Mouse (Mus musculus): Measurements from ENCODE around the gene Qdpr.

The Qdpr gene

GRCm38 (mm10) chr5:45449831-45450716, at the start of gene Qdpr:
Gene Qdpr, minus strand, starts transcription at chr5:45450236.
- in situ Hi-C loops (cut with MboI, MseI) = loop anchor here (5.0 kb wide), 1 partner anchor 42 kb away; the partner anchor contains the start of gene Lap3 (in 2 of the 2)

- in situ Hi-C loops (cut with MboI, MseI) = no loop called here
Measured at GRCm38 (mm10) chr5:45497564-45497963, 47.5 kb upstream of the Qdpr start.

- in situ Hi-C loops (cut with MboI, MseI) = no loop called here
Measured at GRCm38 (mm10) chr5:45496930-45497550, 47.0 kb upstream of the Qdpr start.

GRCm38 (mm10) chr5:45496479-45496878, 46.4 kb upstream of the Qdpr start:
- in situ Hi-C loops (cut with MboI, MseI) = no loop called here

- in situ Hi-C loops (cut with MboI, MseI) = no loop called here
Measured at GRCm38 (mm10) chr5:45496042-45496441, 46.0 kb upstream of the Qdpr start.

- in situ Hi-C loops (cut with MboI, MseI) = no loop called here
Measured at GRCm38 (mm10) chr5:45495429-45495975, 45.5 kb upstream of the Qdpr start.

- in situ Hi-C loops (cut with MboI, MseI) = loop anchor here (5.0 kb wide), 1 partner anchor 47 kb away; no protein-coding TSS in a partner anchor
Measured at GRCm38 (mm10) chr5:45494093-45494755, 44.2 kb upstream of the Qdpr start.

- in situ Hi-C loops (cut with MboI, MseI) = loop anchor here (5.0 kb wide), 1 partner anchor 46 kb away; no protein-coding TSS in a partner anchor
Measured at GRCm38 (mm10) chr5:45493191-45494092, 43.4 kb upstream of the Qdpr start, which contains the start of gene Lap3. Gene Lap3, plus strand, starts transcription at chr5:45493374.

- in situ Hi-C loops (cut with MboI, MseI) = loop anchor here (5.0 kb wide), 1 partner anchor 44 kb away; no protein-coding TSS in a partner anchor
Measured at GRCm38 (mm10) chr5:45491776-45492175, 41.7 kb upstream of the Qdpr start.

GRCm38 (mm10) chr5:45483654-45484053, 33.6 kb upstream of the Qdpr start:
- in situ Hi-C loops (cut with MboI, MseI) = no loop called here

GRCm38 (mm10) chr5:45482607-45483006, 32.6 kb upstream of the Qdpr start:
- in situ Hi-C loops (cut with MboI, MseI) = no loop called here

GRCm38 (mm10) chr5:45481125-45481524, 31.1 kb upstream of the Qdpr start:
- in situ Hi-C loops (cut with MboI, MseI) = no loop called here

GRCm38 (mm10) chr5:45480066-45480465, 30.0 kb upstream of the Qdpr start:
- in situ Hi-C loops (cut with MboI, MseI) = no loop called here

GRCm38 (mm10) chr5:45477601-45478000, 27.6 kb upstream of the Qdpr start:
- in situ Hi-C loops (cut with MboI, MseI) = loop anchor here in 1 of 2 experiments (10.0 kb wide), 1 partner anchor 187 kb away; the partner anchor contains the start of gene Ncapg

GRCm38 (mm10) chr5:45476288-45476687, 26.3 kb upstream of the Qdpr start:
- in situ Hi-C loops (cut with MboI, MseI) = loop anchor here in 1 of 2 experiments (10.0 kb wide), 1 partner anchor 189 kb away; the partner anchor contains the start of gene Ncapg

GRCm38 (mm10) chr5:45475771-45476170, 25.7 kb upstream of the Qdpr start:
- in situ Hi-C loops (cut with MboI, MseI) = loop anchor here in 1 of 2 experiments (10.0 kb wide), 1 partner anchor 189 kb away; the partner anchor contains the start of gene Ncapg

GRCm38 (mm10) chr5:45474758-45475157, 24.7 kb upstream of the Qdpr start:
- in situ Hi-C loops (cut with MboI, MseI) = loop anchor here (5.0 to 10.0 kb wide), 4 partner anchors 63 to 873 kb away; partner anchors contain the start of gene Ncapg (in 2 of the 2)

- in situ Hi-C loops (cut with MboI, MseI) = loop anchor here (5.0 to 10.0 kb wide), 4 partner anchors 63 to 873 kb away; partner anchors contain the start of gene Ncapg (in 2 of the 2)
Measured at GRCm38 (mm10) chr5:45474215-45474614, 24.2 kb upstream of the Qdpr start.

GRCm38 (mm10) chr5:45473521-45473920, 23.5 kb upstream of the Qdpr start:
- in situ Hi-C loops (cut with MboI, MseI) = loop anchor here (5.0 to 10.0 kb wide), 4 partner anchors 64 to 874 kb away; partner anchors contain the start of gene Ncapg (in 2 of the 2)

All from T-helper 17 cell (primary cell).